Mouse (Mus musculus) CH12.LX (cell line): ENCODE results near the gene Chd4.

Experiments used
- CTCF ChIP-seq, 2 experiments: IDR thresholded peaks in 1 of 2; conservative IDR thresholded peaks in 1 of 2; 2 replicates each; pipeline ENCODE4 v1.5.1; 2011 to 2012; ENCODE audit warnings: low read depth in 2 of 2, low read length in 2 of 2, improper control_type of control experiment in 1 of 2, inconsistent platforms in 1 of 2, mild to moderate bottlenecking in 1 of 2, moderate library complexity in 1 of 2
- GABPA ChIP-seq: IDR thresholded peaks from 2 replicates; pipeline ENCODE4 v1.6.1; 2012; ENCODE audit warnings: low read depth, low read length, improper control_type of control experiment, inconsistent platforms; ENCODE audit not compliant: insufficient replicate concordance
- JUND ChIP-seq: conservative IDR thresholded peaks from 2 replicates; pipeline ENCODE4 v1.6.1; 2011; ENCODE audit warnings: low read depth, low read length, improper control_type of control experiment
- KAT2A ChIP-seq: IDR thresholded peaks from 2 replicates; pipeline ENCODE4 v1.6.1; 2012; ENCODE audit warnings: low read length, improper control_type of control experiment, inconsistent platforms; ENCODE audit not compliant: insufficient replicate concordance
- MAFK ChIP-seq: IDR thresholded peaks from 2 replicates; pipeline ENCODE4 v1.6.1; 2011; ENCODE audit warnings: low read length, improper control_type of control experiment; ENCODE audit not compliant: insufficient replicate concordance
- MEF2A ChIP-seq: IDR thresholded peaks from 2 replicates; pipeline ENCODE4 v1.6.1; 2014; ENCODE audit warnings: low read depth, mild to moderate bottlenecking, inconsistent platforms, low read length, improper control_type of control experiment, borderline replicate concordance
- PAX5 ChIP-seq: IDR thresholded peaks from 2 replicates; pipeline ENCODE4 v1.6.1; 2012; ENCODE audit warnings: low read length, inconsistent platforms, mixed read lengths
- POLR2A ChIP-seq: IDR thresholded peaks from 2 replicates; pipeline ENCODE4 v1.6.1; 2011; ENCODE audit warnings: low read depth, mild to moderate bottlenecking, improper control_type of control experiment, low read length
- SIN3A ChIP-seq: IDR thresholded peaks from 2 replicates; pipeline ENCODE4 v1.6.1; 2012; ENCODE audit warnings: low read length, improper control_type of control experiment, inconsistent platforms
- ZNF384 ChIP-seq: IDR thresholded peaks from 2 replicates; pipeline ENCODE4 v1.6.1; 2012; ENCODE audit warnings: low read depth, low read length, improper control_type of control experiment, inconsistent platforms

GRCm38 (mm10) chr6:125132470-125132869 lies 36.7 kb downstream of the Chd4 start:
- TF ChIP-seq GABPA (no peak), MEF2A (no peak), CTCF (conservative IDR thresholded peaks at IDR 0.05 in 1 of 2, IDR thresholded peaks at IDR 0.05 in 1 of 2; ENCODE audit: low read depth in 2 of 2, low read length in 2 of 2) (no peak), SIN3A (peak; percentile 64), MAFK (no peak), POLR2A (no peak), KAT2A (0 out of 2 replicates have a peak, but pooled peaks have one; percentile 28), ZNF384 (no peak), PAX5 (no peak), JUND (no peak)
